Mouse (Mus musculus) lung, postnatal 0 days (tissue): ENCODE measurements at regions not wholly inside any gene's neighbourhood (a gene's known extent, or its start where the extent isn't known, plus 50 kb on each side); places are given as distances from the start of the nearest gene placed in this dataset.

Experiments
- ATAC-seq: fragments of 200-750 bp; cut with Nextera tagmentation; 2 replicates; pipeline ENCODE4 v1.8.0; 2017; ENCODE audit warnings: moderate library complexity
- DNase-seq: peaks from one replicate; pipeline ENCODE4 v3.0.0-alpha.2; 2016; ENCODE audit warnings: low spot score
- H3K27ac ChIP-seq: fragments of 300-500 bp; sonication (generic); 2 replicates; pipeline ENCODE4 v1.5.1; 2014; ENCODE audit warnings: antibody characterized with exemption, mild to moderate bottlenecking, low read length, mixed read lengths
- H3K27me3 ChIP-seq: fragments of 300-500 bp; sonication (generic); replicated peaks from 2 replicates; pipeline ENCODE4 v1.6.1; 2014; ENCODE audit warnings: low read length, mixed read lengths; ENCODE audit not compliant: insufficient read depth
- H3K36me3 ChIP-seq: fragments of 300-500 bp; sonication (generic); 2 replicates; pipeline ENCODE4 v1.6.1; 2014; ENCODE audit warnings: low read length, mixed read lengths; ENCODE audit not compliant: insufficient read depth
- H3K4me1 ChIP-seq: fragments of 300-500 bp; sonication (generic); 2 replicates; pipeline ENCODE4 v1.6.1; 2014; ENCODE audit warnings: antibody characterized with exemption, low read depth, low read length, mixed read lengths; ENCODE audit not compliant: insufficient read depth
- H3K4me2 ChIP-seq: fragments of 300-500 bp; sonication (generic); replicated peaks from 2 replicates; pipeline ENCODE4 v1.6.1; 2014; ENCODE audit warnings: low read depth, mild to moderate bottlenecking, low read length, moderate library complexity, mixed read lengths
- H3K4me3 ChIP-seq: fragments of 300-500 bp; sonication (generic); 2 replicates; pipeline ENCODE4 v1.5.1; 2014; ENCODE audit warnings: low read depth, low read length
- H3K9ac ChIP-seq: fragments of 300-500 bp; sonication (generic); replicated peaks from 2 replicates; pipeline ENCODE4 v1.6.1; 2014; ENCODE audit warnings: low read depth, mild to moderate bottlenecking
- H3K9me3 ChIP-seq: fragments of 300-500 bp; sonication (generic); 2 replicates; pipeline ENCODE4 v1.6.1; 2016; ENCODE audit warnings: low read length, mixed read lengths
- CTCF ChIP-seq: IDR thresholded peaks from 2 replicates; pipeline ENCODE4 v1.5.1; 2016; ENCODE audit warnings: antibody characterized with exemption, mild to moderate bottlenecking
- EP300 ChIP-seq: IDR thresholded peaks from 2 replicates; pipeline ENCODE4 v1.6.1; 2016; ENCODE audit warnings: antibody characterized with exemption, mild to moderate bottlenecking, control low read depth
- WGBS: fragments of 180-500 bp; shearing (Covaris S2); extraction: QIAGEN DNeasy Blood & Tissue Kit; methylation state at CpG from one replicate; pipeline ENCODE4 v1.1.7; 2014; 5-methylcytosine and 5-hydroxymethylcytosine counted together

DNA sequence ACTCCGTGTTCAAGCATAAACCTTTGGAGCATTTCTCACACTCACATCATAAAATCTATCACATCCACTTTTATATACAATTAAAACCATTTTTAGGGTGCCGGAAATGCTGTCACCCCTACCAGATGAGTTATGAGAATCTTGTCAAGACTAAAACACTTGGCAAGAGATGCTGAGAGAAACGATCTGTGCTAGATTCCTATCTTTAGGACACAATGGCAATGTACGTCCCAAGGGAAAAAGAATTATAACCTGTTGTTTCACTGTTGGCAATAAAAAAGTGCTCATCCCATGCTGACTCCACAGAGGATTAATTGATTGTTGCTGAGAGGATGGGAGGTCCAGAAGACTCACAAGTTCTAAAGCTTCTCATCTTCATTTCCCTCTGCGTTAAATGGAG, 389.7 kb upstream of the C030005K15Rik start:
- ATAC-seq = no peak
- H3K4me1 ChIP-seq = no peaks in the 10 kb centered on the region
- no peak for DNase-seq
- H3K4me3 ChIP-seq = no peak overlapping the region
- no peak overlapping the region for H3K9ac ChIP-seq
- WGBS = 63% methylated on average over 5 of the region's 5 CpGs
- H3K36me3 ChIP-seq = no peaks in the 10 kb centered on the region
- H3K27me3 ChIP-seq = no peaks in the 10 kb centered on the region
- H3K27ac ChIP-seq = no peak overlapping the region
- H3K9me3 ChIP-seq = no peaks in the 10 kb centered on the region
- TF ChIP-seq EP300 = no peak
- no peak for TF ChIP-seq CTCF
- no peak overlapping the region for H3K4me2 ChIP-seq

DNA sequence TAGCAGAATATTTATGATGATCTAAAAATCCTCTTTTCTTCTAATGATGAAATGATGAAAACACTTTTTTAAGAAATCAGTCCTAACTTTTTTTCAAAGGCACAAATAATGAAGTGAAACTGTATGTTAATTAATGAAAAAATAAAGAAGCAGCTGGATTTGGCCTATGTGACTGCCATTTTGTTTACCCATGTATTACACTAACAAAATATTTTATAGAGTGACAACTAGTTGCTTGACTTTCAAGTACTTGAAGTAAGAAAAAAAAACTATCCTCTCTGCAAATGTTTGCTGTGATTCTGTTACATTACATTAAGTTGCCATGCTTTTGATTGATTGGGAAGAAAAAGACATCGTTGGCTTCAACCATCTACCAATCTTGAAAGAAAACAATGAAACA, 399.2 kb upstream of the C030005K15Rik start:
- Histone ChIP-seq H3K36me3 (no peaks in the 10 kb centered on the region), H3K4me3 (no peak overlapping the region), H3K9ac (no peak overlapping the region), H3K27ac (no peak overlapping the region), H3K9me3 (no peaks in the 10 kb centered on the region), H3K4me2 (no peak overlapping the region), H3K4me1 (no peaks in the 10 kb centered on the region), H3K27me3 (no peaks in the 10 kb centered on the region)
- DNase-seq (no peak), ATAC-seq (no peak)
- WGBS = 42% methylated on average over 1 of the region's 1 CpGs
- TF ChIP-seq CTCF (no peak), EP300 (no peak)

DNA sequence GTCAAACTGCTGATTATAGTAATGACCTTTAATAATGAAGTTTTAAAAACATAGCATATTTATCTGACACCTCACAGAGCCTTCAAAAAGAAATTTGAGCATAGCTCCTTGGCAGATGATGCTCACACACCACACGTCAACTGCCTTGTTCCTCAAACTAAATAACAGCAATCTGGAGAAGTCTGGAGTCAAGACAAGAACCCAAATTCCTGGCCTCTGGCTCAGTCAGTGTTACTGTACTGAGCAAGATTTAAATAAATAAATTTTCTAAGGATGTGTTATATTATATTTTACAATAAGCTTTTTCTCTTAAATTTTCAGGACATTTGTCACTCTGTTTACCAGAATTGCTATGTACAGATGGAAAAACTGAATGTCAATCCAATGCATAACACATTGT, 408.5 kb upstream of the C030005K15Rik start:
- no peak for TF ChIP-seq CTCF
- no peak for TF ChIP-seq EP300
- Histone ChIP-seq H3K9me3 (no peaks in the 10 kb centered on the region), H3K27ac (no peak overlapping the region), H3K9ac (no peak overlapping the region), H3K36me3 (no peaks in the 10 kb centered on the region), H3K4me1 (no peaks in the 10 kb centered on the region), H3K27me3 (no peaks in the 10 kb centered on the region), H3K4me2 (no peak overlapping the region), H3K4me3 (no peak overlapping the region)
- 50% methylated on average over 1 of the region's 1 CpGs for WGBS
- no peak for DNase-seq
- no peak for ATAC-seq

DNA sequence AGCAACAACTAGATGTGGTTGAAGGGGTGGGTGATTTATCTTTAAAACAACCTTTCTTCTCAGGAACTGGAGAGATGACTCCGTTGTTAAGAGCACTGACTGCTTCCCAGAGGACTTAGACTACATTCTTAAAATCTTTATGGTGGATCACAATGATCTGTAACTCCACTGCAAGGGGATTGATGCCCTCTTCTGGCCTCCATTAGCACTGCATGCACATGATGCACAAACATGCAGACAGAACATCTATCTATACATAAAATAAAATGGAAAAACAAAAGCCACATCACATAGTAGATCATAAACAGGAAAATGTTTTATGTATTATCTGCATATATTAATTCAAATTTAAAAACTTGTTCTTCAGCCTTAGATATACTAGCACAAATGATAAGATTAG, 419.2 kb upstream of the C030005K15Rik start:
- H3K4me1 ChIP-seq = no peaks in the 10 kb centered on the region
- TF ChIP-seq CTCF (peak; percentile 36), EP300 (no peak)
- no peak overlapping the region for H3K27ac ChIP-seq
- WGBS = 48% methylated on average over 1 of the region's 1 CpGs
- H3K27me3 ChIP-seq = no peaks in the 10 kb centered on the region
- no peaks in the 10 kb centered on the region for H3K36me3 ChIP-seq
- no peaks in the 10 kb centered on the region for H3K9me3 ChIP-seq
- H3K4me2 ChIP-seq = no peak overlapping the region
- no peak for ATAC-seq
- DNase-seq = no peak
- no peak overlapping the region for H3K9ac ChIP-seq
- H3K4me3 ChIP-seq = no peak overlapping the region

DNA sequence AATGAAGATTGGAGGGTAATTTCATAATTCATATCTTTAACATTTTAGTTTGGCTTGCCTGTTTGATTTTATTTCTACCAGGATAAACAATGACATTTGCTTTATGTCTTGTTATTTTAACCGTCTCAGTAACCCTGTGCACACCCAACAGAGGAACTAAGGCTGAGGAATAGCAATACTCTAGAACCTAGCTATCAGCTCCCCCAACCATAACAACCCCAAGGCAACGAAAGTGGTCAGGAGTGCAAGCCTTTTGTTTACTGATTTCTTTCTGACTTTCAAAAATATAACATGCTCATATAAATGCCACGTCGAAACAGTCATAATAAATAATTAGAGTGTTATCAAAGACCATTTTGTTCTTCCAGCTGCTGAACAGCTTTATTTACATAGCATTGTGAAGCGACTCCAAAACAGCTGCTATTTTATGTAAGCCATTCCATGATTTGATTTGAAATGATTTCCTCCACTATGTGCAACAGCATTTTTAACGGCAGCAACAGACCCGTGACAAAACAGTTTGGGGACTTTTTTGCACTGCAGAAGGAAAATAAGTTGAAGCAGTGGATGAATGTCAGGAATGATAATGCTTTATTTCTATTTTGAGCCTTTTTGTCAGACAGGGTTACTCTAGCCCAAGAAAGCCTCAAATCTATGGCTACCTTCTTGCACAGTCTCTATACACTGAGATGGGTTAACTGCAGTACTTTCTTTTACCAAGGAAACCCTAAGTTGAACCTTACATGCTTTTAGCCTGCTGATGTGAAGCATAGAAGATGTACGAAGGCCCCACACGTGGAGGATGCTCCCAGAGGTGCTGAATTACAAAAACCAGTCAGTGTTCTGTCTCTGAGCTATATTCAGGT, 420.7 kb upstream of the C030005K15Rik start:
- ATAC-seq (peak; percentile 57), DNase-seq (peak; percentile 79)
- H3K27me3 ChIP-seq = no peaks in the 10 kb centered on the region
- no peaks in the 10 kb centered on the region for H3K9me3 ChIP-seq
- WGBS = 48% methylated on average over 9 of the region's 9 CpGs
- no peaks in the 10 kb centered on the region for H3K36me3 ChIP-seq
- H3K4me2 ChIP-seq = no peak overlapping the region
- TF ChIP-seq EP300 (peak; percentile 77), CTCF (no peak)
- no peak overlapping the region for H3K9ac ChIP-seq
- no peaks in the 10 kb centered on the region for H3K4me1 ChIP-seq
- H3K4me3 ChIP-seq = no peak overlapping the region
- H3K27ac ChIP-seq = peak overlapping the region; percentile 52

DNA sequence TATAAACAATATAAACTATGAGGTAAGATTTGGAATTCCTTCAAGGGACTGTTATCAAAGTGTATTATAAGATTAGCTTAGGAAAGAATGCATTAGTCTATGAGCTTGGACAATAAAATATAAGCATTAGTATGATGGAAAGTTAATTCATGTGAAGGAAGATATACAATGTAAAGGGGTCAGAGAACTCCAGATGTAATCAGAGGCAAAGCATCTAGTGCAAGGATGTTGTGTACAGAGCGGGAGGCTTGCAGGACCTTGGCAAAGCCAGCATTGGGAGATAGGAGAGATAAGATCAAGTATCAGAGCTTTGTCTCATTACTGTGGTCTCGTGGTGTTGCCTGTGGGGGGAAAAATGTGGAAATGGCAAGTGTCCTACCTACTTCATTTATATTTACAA, 429.4 kb upstream of the C030005K15Rik start:
- Histone ChIP-seq H3K27ac (no peak overlapping the region), H3K36me3 (no peaks in the 10 kb centered on the region), H3K9me3 (no peaks in the 10 kb centered on the region), H3K4me3 (no peak overlapping the region), H3K9ac (no peak overlapping the region), H3K27me3 (no peaks in the 10 kb centered on the region), H3K4me2 (no peak overlapping the region), H3K4me1 (no peaks in the 10 kb centered on the region)
- TF ChIP-seq CTCF = no peak
- no peak for TF ChIP-seq EP300
- DNase-seq (peak; percentile 45), ATAC-seq (peak; percentile 60)
- 33% methylated on average over 2 of the region's 2 CpGs for WGBS
